Mouse (Mus musculus): ENCODE results near the gene 1600015I10Rik.

DNA sequence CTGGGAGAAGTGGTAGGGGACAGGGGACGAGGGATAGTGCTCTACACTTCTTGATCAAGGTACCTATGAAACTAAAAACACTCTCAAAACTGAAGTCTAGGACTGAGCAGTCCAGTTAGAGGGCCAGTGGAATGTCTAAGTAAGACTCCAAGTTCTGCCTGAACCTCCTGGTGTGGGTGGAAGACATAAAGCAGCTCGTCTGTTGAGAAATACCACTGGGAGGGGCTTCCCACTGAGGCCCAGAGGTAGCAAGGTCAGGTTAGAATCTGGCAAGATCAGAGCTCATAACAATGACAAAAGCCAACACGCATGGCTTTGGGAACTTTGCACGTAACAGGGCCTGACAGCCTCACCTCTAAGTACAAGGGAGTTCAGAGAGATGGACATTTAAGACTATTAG lies 26.3 kb upstream of the 1600015I10Rik start:
- TF ChIP-seq CTCF (IDR thresholded peaks at IDR 0.05; ENCODE audit: low read depth) (no peak), EP300 (IDR thresholded peaks at IDR 0.05; ENCODE audit: low read depth) (no peak)

Measured in liver, postnatal 0 days (tissue).